Mouse (Mus musculus): ENCODE data around the gene 1110002E22Rik.

- TF ChIP-seq CTCF (IDR thresholded peaks at IDR 0.05 in 2 of 3, conservative IDR thresholded peaks at IDR 0.05 in 1 of 3; ENCODE audit: control insufficient read depth in 1 of 3, insufficient read depth in 1 of 3, low read depth in 2 of 3, low read length in 3 of 3, poor library complexity in 1 of 3, severe bottlenecking in 1 of 3) (no peak), RCOR1 (IDR thresholded peaks at IDR 0.05; ENCODE audit: low read depth, low read length) (no peak), ELF1 (IDR thresholded peaks at IDR 0.05; ENCODE audit: low read depth, low read length) (no peak), GATA1 (IDR thresholded peaks at IDR 0.05; ENCODE audit: low read depth, low read length) (no peak), JUND (IDR thresholded peaks at IDR 0.05; ENCODE audit: low read depth, low read length) (0 out of 2 replicates have a peak, but pooled peaks have one; percentile 33), POLR2A (IDR thresholded peaks at IDR 0.05; ENCODE audit: control insufficient read depth in 1 of 2, insufficient read depth in 1 of 2, low read depth in 1 of 2, low read length in 2 of 2, poor library complexity in 1 of 2) (no peak), POLR2AphosphoS5 (IDR thresholded peaks at IDR 0.05; ENCODE audit: borderline replicate concordance, low read depth, low read length) (no peak), ZMIZ1 (IDR thresholded peaks at IDR 0.05; ENCODE audit: low read depth, low read length) (no peak), ZKSCAN1 (IDR thresholded peaks at IDR 0.05; ENCODE audit: low read depth, low read length) (no peak), HCFC1 (IDR thresholded peaks at IDR 0.05; ENCODE audit: low read depth, low read length) (no peak), POLR2AphosphoS2 (IDR thresholded peaks at IDR 0.05; ENCODE audit: low read length) (no peak), BHLHE40 (IDR thresholded peaks at IDR 0.05; ENCODE audit: borderline replicate concordance, low read depth, low read length) (no peak), MEF2A (IDR thresholded peaks at IDR 0.05; ENCODE audit: extremely low read depth, insufficient replicate concordance, low read depth, low read length, poor library complexity, severe bottlenecking) (no peak)
Observed at GRCm38 (mm10) chr3:138062673-138063072, 2.2 kb upstream of the 1110002E22Rik start.

Measured in MEL (cell line).